Mouse (Mus musculus): ENCODE measurements around the gene Fam69a. TPM values are rescaled to one million over a fixed set of nuclear protein-coding genes. Genes with fewer than 3 reads are reported as not detected.

Fam69a gene
- polyA plus RNA-seq, 1 experiment = 13.5 TPM

DNA sequence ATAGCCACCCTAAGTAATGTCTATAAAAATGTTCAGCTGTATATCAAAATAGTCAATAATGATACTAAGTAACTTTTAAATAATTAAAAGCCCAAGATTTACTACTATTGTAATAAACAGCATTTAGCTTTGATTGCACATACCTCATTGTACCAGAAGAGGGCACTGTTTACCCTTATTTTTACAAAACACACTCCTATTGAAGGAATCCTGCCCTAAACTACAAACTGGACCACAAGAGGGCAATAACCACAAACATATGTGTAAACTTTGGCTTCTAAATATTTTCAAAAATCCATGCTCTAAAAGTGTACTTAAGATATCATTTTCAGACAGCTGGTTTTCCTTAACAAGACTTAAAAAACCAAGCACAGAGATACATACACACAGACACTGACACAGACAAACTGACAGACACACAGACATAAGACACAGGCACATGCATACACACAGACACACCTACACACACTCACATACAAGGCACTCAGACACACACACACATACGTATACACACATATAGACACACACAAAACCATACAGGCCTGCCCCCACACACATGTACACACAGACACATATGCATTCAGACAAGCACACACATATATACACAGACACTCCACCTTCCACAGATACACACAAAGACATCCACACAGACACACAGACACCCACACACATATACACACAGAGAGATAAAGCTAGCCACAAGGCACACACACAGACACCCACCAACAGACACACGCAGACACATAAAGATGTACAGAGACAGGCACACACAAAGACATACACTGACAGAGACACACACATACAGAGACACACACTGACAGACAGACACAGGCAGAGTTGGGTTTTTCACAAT lies 65.3 kb downstream of the Fam69a start:
- Histone ChIP-seq H3K4me1 (ENCODE audit: control insufficient read depth, insufficient read depth, low read length) (peaks cover 7% of the 10 kb centered on the region), H3K4me3 (replicated peaks; ENCODE audit: control insufficient read depth, low read depth, low read length) (no peak overlapping the region), H3K27ac (ENCODE audit: control insufficient read depth, insufficient read depth, low read depth, low read length, poor library complexity) (no peak overlapping the region; the same call in 1 of the 2 replicates)
- TF ChIP-seq POLR2A (IDR thresholded peaks at IDR 0.05; ENCODE audit: borderline replicate concordance, control insufficient read depth, low read depth, low read length) = no peak
- peak; percentile 23; the same call in 1 of the 2 replicates for TF ChIP-seq CTCF (IDR thresholded peaks at IDR 0.05; ENCODE audit: control insufficient read depth, insufficient read depth, low read length)
- 77% methylated on average over 2 of the region's 2 CpGs for WGBS

DNA sequence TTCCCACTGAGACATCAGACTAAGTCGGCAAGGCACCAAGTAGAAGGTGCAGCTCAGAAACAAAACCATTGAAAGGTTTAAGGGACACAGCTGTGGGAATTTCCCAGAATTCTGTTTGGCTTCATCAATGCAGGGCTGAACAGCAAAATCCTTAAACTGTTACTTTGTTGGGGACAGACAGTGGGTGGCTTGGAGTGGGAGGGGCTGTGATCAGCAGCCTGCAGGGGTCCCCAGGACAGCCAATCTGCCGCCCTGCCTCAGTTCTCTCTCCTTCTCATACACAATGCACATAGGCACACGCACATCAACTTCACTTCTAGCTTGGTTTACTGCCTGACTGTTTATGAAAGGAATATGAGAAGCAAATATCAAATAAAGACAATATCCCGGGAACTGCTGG lies 71.6 kb downstream of the Fam69a start:
- no peaks in the 10 kb centered on the region; the same call in 1 of the 2 replicates for H3K4me1 ChIP-seq (ENCODE audit: control insufficient read depth, insufficient read depth, low read length)

DNA sequence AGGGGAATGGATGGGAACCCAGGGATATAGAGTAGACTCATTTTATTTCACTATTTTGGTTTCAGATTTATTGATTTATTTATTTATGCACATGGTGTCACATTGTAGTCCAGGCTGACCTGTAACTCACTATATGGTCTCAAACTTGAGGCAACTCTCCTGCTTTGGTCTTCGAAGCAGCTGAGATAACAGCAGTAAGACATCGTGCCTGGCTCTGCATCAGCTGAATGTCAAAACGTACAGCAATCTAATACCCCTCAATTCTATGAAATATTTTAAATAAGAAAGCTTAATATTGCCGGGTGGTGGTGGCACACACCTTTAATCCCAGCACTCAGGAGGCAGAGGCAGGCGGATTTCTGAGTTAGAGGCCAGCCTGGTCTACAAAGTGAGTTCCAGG lies 75.9 kb downstream of the Fam69a start:
- TF ChIP-seq POLR2A (IDR thresholded peaks at IDR 0.05; ENCODE audit: borderline replicate concordance, control insufficient read depth, low read depth, low read length) = no peak
- no peaks in the 10 kb centered on the region for H3K4me1 ChIP-seq (ENCODE audit: control insufficient read depth, insufficient read depth, low read length)
- WGBS = 90% methylated on average over 5 of the region's 5 CpGs

More for the DNA sequence above, 71.6 kb downstream of the Fam69a start:
- 92% methylated on average over 4 of the region's 4 CpGs for whole genome bisulfite sequencing
- TF ChIP-seq CTCF (IDR thresholded peaks at IDR 0.05; ENCODE audit: control insufficient read depth, insufficient read depth, low read length) (no peak), POLR2A (IDR thresholded peaks at IDR 0.05; ENCODE audit: borderline replicate concordance, control insufficient read depth, low read depth, low read length) (no peak)
- H3K4me3 ChIP-seq (replicated peaks; ENCODE audit: control insufficient read depth, low read depth, low read length) = no peak overlapping the region
- H3K27ac ChIP-seq (ENCODE audit: control insufficient read depth, insufficient read depth, low read depth, low read length, poor library complexity) = no peak overlapping the region

DNA sequence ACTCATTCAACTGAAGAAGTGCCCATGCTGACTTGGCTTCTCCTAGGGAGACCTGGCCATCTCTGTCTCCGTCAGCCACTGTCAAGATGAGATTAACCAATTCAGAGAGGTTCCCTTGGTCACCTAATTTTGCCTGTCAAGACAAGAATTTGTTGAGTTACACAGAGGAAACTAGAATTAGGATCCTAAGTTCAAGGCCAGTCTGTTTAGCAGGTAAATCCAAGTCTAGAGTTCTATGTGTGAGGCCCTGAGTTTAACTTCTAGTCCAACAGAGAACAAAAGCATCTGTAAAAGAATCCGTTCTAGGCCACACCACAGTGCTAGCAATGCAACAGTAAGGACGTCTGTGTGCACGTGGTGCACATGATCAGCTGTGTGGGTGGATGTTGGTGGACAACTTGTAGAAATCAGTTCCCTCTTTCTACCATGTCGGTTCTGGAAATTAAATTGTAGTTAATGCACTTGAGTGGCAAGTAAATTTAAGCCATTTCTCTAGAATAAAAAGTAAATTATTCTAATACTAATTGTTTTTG lies 76.7 kb downstream of the Fam69a start:
- no peak overlapping the region for H3K4me3 ChIP-seq (replicated peaks; ENCODE audit: control insufficient read depth, low read depth, low read length)
- no peak for TF ChIP-seq CTCF (IDR thresholded peaks at IDR 0.05; ENCODE audit: control insufficient read depth, insufficient read depth, low read length)
- TF ChIP-seq POLR2A (IDR thresholded peaks at IDR 0.05; ENCODE audit: borderline replicate concordance, control insufficient read depth, low read depth, low read length) = no peak
- no peak overlapping the region for H3K27ac ChIP-seq (ENCODE audit: control insufficient read depth, insufficient read depth, low read depth, low read length, poor library complexity)
- 58% methylated on average over 5 of the region's 5 CpGs for WGBS
- H3K4me1 ChIP-seq (ENCODE audit: control insufficient read depth, insufficient read depth, low read length) = no peaks in the 10 kb centered on the region

More for the DNA sequence above, 75.9 kb downstream of the Fam69a start:
- Histone ChIP-seq H3K4me3 (replicated peaks; ENCODE audit: control insufficient read depth, low read depth, low read length) (no peak overlapping the region), H3K27ac (ENCODE audit: control insufficient read depth, insufficient read depth, low read depth, low read length, poor library complexity) (no peak overlapping the region)

DNA sequence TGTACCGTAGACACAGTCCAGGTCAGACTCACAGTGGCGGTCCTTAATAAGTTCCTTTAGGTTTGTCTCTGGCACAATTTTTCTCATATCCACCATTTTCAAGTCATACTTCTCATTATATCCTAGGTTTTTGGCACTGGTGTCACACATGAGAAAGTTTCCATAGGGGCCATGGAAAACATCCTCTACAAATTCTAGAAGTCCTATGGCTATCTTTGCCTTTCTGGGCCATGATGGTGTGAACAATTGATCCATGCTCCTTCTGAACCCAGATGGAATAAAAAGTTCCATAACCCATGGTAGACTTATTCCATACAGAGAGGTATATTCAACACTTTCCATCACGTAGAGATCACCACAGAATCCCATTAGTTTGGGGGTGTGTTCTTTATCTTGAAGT lies 77.2 kb downstream of the Fam69a start:
- Histone ChIP-seq H3K4me1 (ENCODE audit: control insufficient read depth, insufficient read depth, low read length) (no peaks in the 10 kb centered on the region), H3K27ac (ENCODE audit: control insufficient read depth, insufficient read depth, low read depth, low read length, poor library complexity) (no peak overlapping the region), H3K4me3 (replicated peaks; ENCODE audit: control insufficient read depth, low read depth, low read length) (no peak overlapping the region)
- TF ChIP-seq CTCF (IDR thresholded peaks at IDR 0.05; ENCODE audit: control insufficient read depth, insufficient read depth, low read length) (no peak), POLR2A (IDR thresholded peaks at IDR 0.05; ENCODE audit: borderline replicate concordance, control insufficient read depth, low read depth, low read length) (no peak)
- 82% methylated on average over 3 of the region's 3 CpGs for WGBS

DNA sequence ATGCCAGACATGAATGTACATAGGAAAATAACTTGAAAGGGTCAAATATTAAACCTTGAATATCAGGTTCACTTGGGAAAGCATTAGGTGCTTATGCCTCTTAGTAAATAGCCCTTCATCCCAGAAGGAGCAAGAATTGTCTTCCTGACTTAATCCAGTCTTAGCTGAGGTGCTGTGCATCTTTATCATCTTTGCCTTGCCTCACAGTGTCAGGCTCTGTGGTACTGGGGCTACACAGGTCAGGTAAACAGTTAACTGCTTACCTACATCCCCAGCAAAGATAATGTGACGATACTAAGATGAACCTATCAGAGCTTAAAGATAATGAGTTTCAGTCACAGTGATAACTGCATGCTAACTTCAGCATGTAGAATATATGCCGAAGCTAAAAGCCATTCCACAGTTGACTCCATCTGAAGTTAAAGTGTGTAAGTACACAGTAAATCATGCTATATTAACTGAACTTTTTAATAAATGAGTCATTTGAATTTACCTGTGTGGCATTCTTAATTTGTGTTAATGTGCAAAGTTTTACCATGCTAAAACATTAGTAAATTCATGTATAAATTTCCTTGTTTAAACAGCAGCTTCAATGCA lies 78.3 kb downstream of the Fam69a start:
- H3K27ac ChIP-seq (ENCODE audit: control insufficient read depth, insufficient read depth, low read depth, low read length, poor library complexity) = no peak overlapping the region
- H3K4me3 ChIP-seq (replicated peaks; ENCODE audit: control insufficient read depth, low read depth, low read length) = no peak overlapping the region
- WGBS = 79% methylated on average over 2 of the region's 2 CpGs
- H3K4me1 ChIP-seq (ENCODE audit: control insufficient read depth, insufficient read depth, low read length) = no peaks in the 10 kb centered on the region
- TF ChIP-seq POLR2A (IDR thresholded peaks at IDR 0.05; ENCODE audit: borderline replicate concordance, control insufficient read depth, low read depth, low read length) (no peak), CTCF (IDR thresholded peaks at IDR 0.05; ENCODE audit: control insufficient read depth, insufficient read depth, low read length) (no peak)

DNA sequence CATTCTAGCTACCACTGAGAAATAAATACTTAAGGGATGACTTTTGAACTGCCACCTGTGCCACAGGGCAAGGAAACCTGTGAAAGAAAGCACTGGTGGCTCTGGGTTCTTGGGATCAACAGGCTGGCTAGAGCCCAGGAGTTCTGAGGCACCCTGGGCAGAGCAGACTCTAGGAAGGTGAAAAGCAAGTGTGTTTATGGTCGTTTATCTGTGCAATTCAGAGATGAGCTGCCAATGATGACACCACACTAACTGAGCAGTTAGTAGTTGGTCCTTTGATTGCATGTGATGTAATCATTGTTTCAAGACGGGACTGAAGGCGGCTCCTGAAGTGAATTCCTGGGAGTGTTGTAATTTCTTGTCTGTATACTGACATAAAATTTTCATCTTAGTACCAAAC lies 82.6 kb downstream of the Fam69a start:
- TF ChIP-seq POLR2A (IDR thresholded peaks at IDR 0.05; ENCODE audit: borderline replicate concordance, control insufficient read depth, low read depth, low read length) (no peak), CTCF (IDR thresholded peaks at IDR 0.05; ENCODE audit: control insufficient read depth, insufficient read depth, low read length) (no peak)
- Histone ChIP-seq H3K27ac (ENCODE audit: control insufficient read depth, insufficient read depth, low read depth, low read length, poor library complexity) (no peak overlapping the region), H3K4me3 (replicated peaks; ENCODE audit: control insufficient read depth, low read depth, low read length) (no peak overlapping the region), H3K4me1 (ENCODE audit: control insufficient read depth, insufficient read depth, low read length) (no peaks in the 10 kb centered on the region; the same call in 1 of the 2 replicates)
- WGBS = 49% methylated on average over 3 of the region's 3 CpGs

DNA sequence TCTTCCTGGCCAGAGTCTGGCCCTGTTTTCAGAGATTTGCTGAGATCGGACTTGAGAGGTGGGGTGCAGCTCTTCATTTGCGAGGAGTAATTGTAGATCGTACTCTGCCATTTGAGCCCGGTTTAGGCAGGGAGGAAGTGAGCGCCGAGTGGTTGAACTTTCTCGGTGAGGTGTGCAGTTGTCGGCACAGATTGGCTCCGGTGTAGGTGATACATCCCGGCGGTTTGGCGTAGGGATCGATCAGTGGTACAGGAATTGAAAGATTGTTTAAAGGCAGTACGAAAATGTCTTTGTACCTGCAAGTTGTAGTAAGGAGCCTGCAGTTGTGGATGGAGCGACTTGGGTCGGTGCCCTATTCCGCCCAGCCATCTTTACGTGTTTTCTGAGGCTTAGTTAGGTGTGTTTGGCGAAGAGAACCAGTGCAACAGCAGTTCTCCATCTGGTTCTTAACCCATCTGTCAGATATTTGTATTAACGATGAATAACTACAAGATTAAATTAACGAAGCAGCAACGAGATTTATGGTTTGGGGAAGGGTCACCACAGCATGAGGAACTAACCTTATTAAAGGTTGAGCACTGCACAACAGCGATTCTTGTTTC lies 85.8 kb downstream of the Fam69a start:
- no peak for TF ChIP-seq POLR2A (IDR thresholded peaks at IDR 0.05; ENCODE audit: borderline replicate concordance, control insufficient read depth, low read depth, low read length)
- TF ChIP-seq CTCF (IDR thresholded peaks at IDR 0.05; ENCODE audit: control insufficient read depth, insufficient read depth, low read length) = no peak
- Histone ChIP-seq H3K4me3 (replicated peaks; ENCODE audit: control insufficient read depth, low read depth, low read length) (peak overlapping the region; percentile 90), H3K27ac (ENCODE audit: control insufficient read depth, insufficient read depth, low read depth, low read length, poor library complexity) (peak overlapping the region; percentile 62), H3K4me1 (ENCODE audit: control insufficient read depth, insufficient read depth, low read length) (no peaks in the 10 kb centered on the region; the same call in 1 of the 2 replicates)
- WGBS = under 1% methylated on average over 23 of the region's 23 CpGs
